Mouse (Mus musculus): Measurements from ENCODE around the gene Mthfd1l.

DNA sequence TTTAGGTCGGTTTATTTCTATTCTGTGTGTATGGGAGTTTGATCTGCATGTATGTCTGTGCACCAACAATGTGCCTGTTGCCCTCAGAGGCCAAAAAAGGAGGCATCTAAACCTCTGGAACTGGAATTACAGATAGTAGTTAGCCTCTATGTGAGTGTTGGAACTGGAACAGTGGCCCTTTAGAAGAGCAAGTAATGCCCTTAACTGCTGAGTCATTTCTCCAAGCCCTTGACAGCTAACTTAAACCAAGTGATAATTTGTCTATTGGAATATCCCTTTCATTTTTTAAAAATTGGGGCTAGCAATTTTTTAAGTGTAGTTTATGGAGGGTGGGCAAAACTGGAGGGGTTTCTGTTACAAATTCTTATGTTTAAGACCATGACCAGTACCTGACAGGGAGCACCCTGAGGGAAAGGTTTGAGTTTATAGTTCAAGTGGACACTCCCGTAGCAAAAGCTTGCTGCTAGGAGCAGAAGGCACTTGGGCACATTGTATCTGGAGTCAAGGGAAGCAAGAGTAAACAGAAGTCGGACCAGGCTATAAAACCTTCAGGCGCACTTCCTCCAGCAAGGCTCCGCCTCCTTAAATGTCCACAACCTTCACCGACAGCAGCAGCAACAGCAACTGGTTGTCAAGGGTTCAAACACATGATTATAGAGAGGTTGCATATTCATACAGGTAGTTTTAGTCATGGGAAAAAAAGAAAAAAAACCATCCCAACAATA lies 3.1 kb downstream of the Mthfd1l start:
- no peak for TF ChIP-seq POLR2A (IDR thresholded peaks at IDR 0.05; ENCODE audit: insufficient read length, low read depth)
- TF ChIP-seq POLR2AphosphoS2 (IDR thresholded peaks at IDR 0.05; ENCODE audit: insufficient read length, low read depth), result no peak

Data from myocyte (in vitro differentiated cells).